Comparison of ENCODE assay signal across 8 mouse cellular contexts in the genomic region with DNA sequence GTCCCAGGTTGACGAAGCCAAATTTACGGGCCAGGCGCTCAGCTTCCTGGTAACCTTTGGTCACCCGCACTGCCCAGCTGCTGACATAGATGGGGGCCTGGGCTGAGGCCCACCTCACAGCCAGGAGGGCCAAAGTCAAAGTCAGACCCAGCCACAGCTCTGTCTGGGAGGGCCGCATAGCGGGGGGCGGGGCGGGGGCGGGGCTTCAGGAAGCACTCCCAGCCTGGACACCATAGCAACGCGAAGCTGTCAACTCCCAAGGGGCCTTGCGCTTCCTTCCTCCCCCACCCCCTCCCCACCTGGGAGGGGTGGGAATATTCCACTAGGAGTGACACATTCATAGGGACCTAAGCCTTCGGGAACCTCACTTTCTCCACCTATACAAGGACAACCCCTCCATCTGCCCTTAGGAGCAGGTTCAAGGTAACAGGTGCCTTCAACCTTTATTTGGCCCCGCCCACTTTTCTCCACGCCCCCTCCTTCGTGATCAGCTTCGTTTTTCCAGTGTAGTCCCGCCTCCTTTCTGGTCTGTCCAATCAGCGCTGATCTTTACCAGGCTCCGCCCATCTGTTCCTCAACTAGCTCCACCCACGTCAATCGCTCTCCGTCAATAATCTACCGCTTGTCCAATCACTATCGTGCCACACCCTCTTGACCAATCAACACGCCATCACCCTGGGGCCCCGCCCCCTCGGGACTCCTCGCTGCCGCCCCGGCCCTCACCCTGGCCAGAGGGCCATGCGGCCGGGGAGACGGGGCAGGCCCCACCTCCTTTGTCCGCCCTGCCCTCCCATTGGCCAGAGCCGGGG. TPM values are rescaled to one million over a fixed set of nuclear protein-coding genes. Genes with fewer than 3 reads are reported as not detected.
A peak's percentile ranks its signal among the peaks of the same experiment; 100 is the strongest.
DNase-seq lines count a peak whose midpoint lies in the region; ATAC-seq and TF ChIP-seq lines count a peak whose summit lies in the region.

TSS of gene Pcsk4 (minus strand) at position 226 of the 809 bp plus-strand sequence.
TSS of gene Reep6 (plus strand) at position 681 of the 809 bp plus-strand sequence.

- peak; percentile 93 for ATAC-seq in embryonic facial prominence, embryonic 14.5 days (ENCODE audit: low read depth)
- peak; percentile 92 for ATAC-seq in limb, embryonic 13.5 days (ENCODE audit: low FRiP score, low read depth)
- ATAC-seq in midbrain, postnatal 0 days (ENCODE audit: low FRiP score), result peak; percentile 95

- TF ChIP-seq EP300 in heart, adult 2 months (IDR thresholded peaks at IDR 0.05; ENCODE audit: insufficient read depth, low read depth, low read length), result no peak

- no peaks in the 10 kb centered on the region for H3K9me3 ChIP-seq in embryonic facial prominence, embryonic 14.5 days (ENCODE audit: control insufficient read depth, low read length)
- H3K9me3 ChIP-seq in limb, embryonic 13.5 days, result no peaks in the 10 kb centered on the region
- no peaks in the 10 kb centered on the region for H3K9me3 ChIP-seq in midbrain, postnatal 0 days (ENCODE audit: low read length)

- H3K9ac ChIP-seq in embryonic facial prominence, embryonic 14.5 days (ENCODE audit: low read depth, low read length), result peak within 1 kb of the TSS; percentile 59
- peak within 1 kb of the TSS; percentile 28 for H3K9ac ChIP-seq in heart, adult 2 months (ENCODE audit: low read depth, low read length)
- H3K9ac ChIP-seq in limb, embryonic 13.5 days, result peak within 1 kb of the TSS; percentile 66
- peak within 1 kb of the TSS; percentile 51; the same call in 1 of the 2 replicates for H3K9ac ChIP-seq in midbrain, postnatal 0 days (replicated peaks; ENCODE audit: low read length, poor library complexity, severe bottlenecking)

- no peak for TF ChIP-seq POLR2A in heart, adult 2 months (IDR thresholded peaks at IDR 0.05; ENCODE audit: insufficient read depth, low read depth, low read length)

- no peak within 1 kb of the TSS for H3K27ac ChIP-seq in embryonic facial prominence, embryonic 14.5 days (replicated peaks; ENCODE audit: low read depth, low read length)
- no peak within 1 kb of the TSS for H3K27ac ChIP-seq in heart, adult 2 months
- no peak within 1 kb of the TSS for H3K27ac ChIP-seq in limb, embryonic 13.5 days
- no peak within 1 kb of the TSS for H3K27ac ChIP-seq in midbrain, postnatal 0 days (ENCODE audit: low read depth, low read length)

- intact Hi-C loops in heart, adult 2 months (cut with DNase I), result loop anchor here (10.0 kb wide), 1 partner anchor 155 kb away; the partner anchor contains the start of genes 1600002K03Rik and Efna2

- H3K27me3 ChIP-seq in embryonic facial prominence, embryonic 14.5 days (replicated peaks; ENCODE audit: control insufficient read depth, insufficient read depth, low read length), result no peaks in the 10 kb centered on the region
- no peaks in the 10 kb centered on the region for H3K27me3 ChIP-seq in heart, adult 2 months (ENCODE audit: control insufficient read depth, insufficient read depth, low read length)
- peaks cover 43% of the 10 kb centered on the region for H3K27me3 ChIP-seq in limb, embryonic 13.5 days
- no peaks in the 10 kb centered on the region for H3K27me3 ChIP-seq in midbrain, postnatal 0 days (ENCODE audit: insufficient read depth, low read length)

- WGBS in embryonic facial prominence, embryonic 14.5 days, result 4% methylated on average over 27 of the region's 36 CpGs
- 9% methylated on average over 36 of the region's 36 CpGs for WGBS in heart, adult 2 months
- 4% methylated on average over 36 of the region's 36 CpGs for WGBS in limb, embryonic 13.5 days
- WGBS in midbrain, postnatal 0 days, result 5% methylated on average over 32 of the region's 36 CpGs

- H3K4me3 ChIP-seq in embryonic facial prominence, embryonic 14.5 days (ENCODE audit: low read depth, low read length), result peak within 1 kb of the TSS; percentile 50
- H3K4me3 ChIP-seq in heart, adult 2 months, result peak within 1 kb of the TSS; percentile 54
- H3K4me3 ChIP-seq in limb, embryonic 13.5 days, result peak within 1 kb of the TSS; percentile 52
- peak within 1 kb of the TSS; percentile 48 for H3K4me3 ChIP-seq in midbrain, postnatal 0 days (ENCODE audit: low read depth, low read length)

- H3K36me3 ChIP-seq in embryonic facial prominence, embryonic 14.5 days (ENCODE audit: control insufficient read depth, insufficient read depth, low read length), result no peaks in the 10 kb centered on the region
- no peaks in the 10 kb centered on the region for H3K36me3 ChIP-seq in heart, adult 2 months (ENCODE audit: control insufficient read depth, insufficient read depth, low read length)
- H3K36me3 ChIP-seq in limb, embryonic 13.5 days, result no peaks in the 10 kb centered on the region
- H3K36me3 ChIP-seq in midbrain, postnatal 0 days (ENCODE audit: insufficient read depth, low read length), result no peaks in the 10 kb centered on the region

- TF ChIP-seq CTCF in heart, adult 2 months (IDR thresholded peaks at IDR 0.05), result no peak
- TF ChIP-seq CTCF in midbrain, postnatal 0 days (IDR thresholded peaks at IDR 0.05), result no peak

- no peaks in the 10 kb centered on the region for H3K79me2 ChIP-seq in heart, adult 2 months (replicated peaks; ENCODE audit: control insufficient read depth, insufficient read depth, low read length)

- DNase-seq in 3T3-L1 (ENCODE audit: low read depth, low spot score), result peak; percentile 60
- DNase-seq in adrenal gland, postnatal 4 days (ENCODE audit: low spot score in 2 of 2), result peak; percentile 96 to 97
- DNase-seq in embryonic facial prominence, embryonic 14.5 days (ENCODE audit: low spot score), result peak; percentile 97
- peak; percentile 89 to 94 for DNase-seq in heart, adult 2 months
- peak; percentile 99 for DNase-seq in kidney, adult 8-10 months
- DNase-seq in midbrain, postnatal 0 days (ENCODE audit: low spot score), result peak; percentile 98
- peak; percentile 87 to 88 for DNase-seq in spleen, postnatal 14 days (ENCODE audit: low spot score in 2 of 2)

- H3K4me1 ChIP-seq in embryonic facial prominence, embryonic 14.5 days (ENCODE audit: control insufficient read depth, insufficient read depth, low read length), result peaks cover 3% of the 10 kb centered on the region
- no peaks in the 10 kb centered on the region for H3K4me1 ChIP-seq in heart, adult 2 months (ENCODE audit: control insufficient read depth, insufficient read depth, low read length)
- peaks cover 15% of the 10 kb centered on the region for H3K4me1 ChIP-seq in limb, embryonic 13.5 days
- peaks cover 5% of the 10 kb centered on the region; the same call in 1 of the 2 replicates for H3K4me1 ChIP-seq in midbrain, postnatal 0 days (ENCODE audit: insufficient read depth, low read length)

- H3K4me2 ChIP-seq in embryonic facial prominence, embryonic 14.5 days (ENCODE audit: low read depth, low read length), result peak within 1 kb of the TSS; percentile 97
- peak within 1 kb of the TSS; percentile 91 for H3K4me2 ChIP-seq in limb, embryonic 13.5 days (replicated peaks)
- peak within 1 kb of the TSS; percentile 79 for H3K4me2 ChIP-seq in midbrain, postnatal 0 days (ENCODE audit: low read depth, low read length, poor library complexity, severe bottlenecking)

RNA-seq across cellular contexts. Expression of gene Pcsk4, which starts in this region (rescaled TPM):
- total RNA-seq in adrenal gland, postnatal 4 days (2021), result 1 to 10 TPM; 7.7 to 7.8 TPM
- 1.7 and 2.9 TPM in 2 replicates for polyA plus RNA-seq in embryonic facial prominence, embryonic 14.5 days (2014; fragmentation: Nextera tagmentation; extraction: Ambion mirVana)
- total RNA-seq in heart, adult 2 months (2021), result 1 to 10 TPM; 1.4 to 1.8 TPM
- polyA plus RNA-seq in heart, adult 2 months (2012; rRNA removed), result 4.5 and 4.9 TPM in 2 replicates
- 4.8 and 6.5 TPM in 2 replicates for polyA plus RNA-seq in limb, embryonic 13.5 days (2015; fragmentation: Nextera tagmentation; extraction: Ambion mirVana)
- 5.2 and 7.5 TPM in 2 replicates for total RNA-seq in midbrain, postnatal 0 days (2014; rRNA removed)
- polyA plus RNA-seq in midbrain, postnatal 0 days (2015; fragmentation: Nextera tagmentation; extraction: Ambion mirVana), result 12.6 and 14.6 TPM in 2 replicates

RNA-seq across cellular contexts. Expression of gene Reep6, which starts in this region (rescaled TPM):
- 10 to 100 TPM; 13.1 to 26.7 TPM for total RNA-seq in adrenal gland, postnatal 4 days (2021)
- polyA plus RNA-seq in embryonic facial prominence, embryonic 14.5 days (2014; fragmentation: Nextera tagmentation; extraction: Ambion mirVana), result 5.6 and 7.5 TPM in 2 replicates
- 1 to 10 TPM; 2.8 to 3.6 TPM for total RNA-seq in heart, adult 2 months (2021)
- 2.9 and 4.1 TPM in 2 replicates for polyA plus RNA-seq in heart, adult 2 months (2012; rRNA removed)
- polyA plus RNA-seq in limb, embryonic 13.5 days (2015; fragmentation: Nextera tagmentation; extraction: Ambion mirVana), result 6.1 and 6.3 TPM in 2 replicates
- 3.8 and 5.3 TPM in 2 replicates for total RNA-seq in midbrain, postnatal 0 days (2014; rRNA removed)
- polyA plus RNA-seq in midbrain, postnatal 0 days (2015; fragmentation: Nextera tagmentation; extraction: Ambion mirVana), result 7.0 and 7.8 TPM in 2 replicates
